Mouse (Mus musculus): Measurements from ENCODE around the gene Prss30. TPM values are rescaled to one million over a fixed set of nuclear protein-coding genes. Genes with fewer than 3 reads are reported as not detected.

Gene Prss30
- polyA plus RNA-seq, 1 experiment from 2014 or later, result not detected

DNA sequence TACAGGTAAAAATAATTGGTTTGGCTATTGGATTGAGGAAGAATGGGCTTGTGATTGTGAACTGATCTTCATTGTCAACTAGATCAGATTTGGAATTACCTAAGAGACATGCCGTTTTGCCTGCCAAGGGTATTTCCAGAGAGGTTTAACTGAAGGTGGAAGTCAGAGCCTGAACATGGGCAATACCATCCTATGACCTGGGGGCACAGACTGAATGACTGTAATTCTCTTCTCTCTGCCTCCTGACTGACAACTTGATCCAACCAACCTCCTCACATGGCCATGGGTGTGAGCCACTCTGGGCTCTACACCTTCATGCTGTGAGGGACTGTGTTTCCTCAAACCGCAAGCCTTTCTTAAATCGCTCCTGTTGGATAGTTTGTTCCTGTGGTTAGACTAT, 24.7 kb upstream of the Prss30 start:
- no peak overlapping the region for H3K4me3 ChIP-seq (replicated peaks)
- 0 out of 2 replicates have a peak, but pooled peaks cover 6% of the 10 kb centered on the region for H3K27me3 ChIP-seq
- WGBS, result 94% methylated on average over 3 of the region's 3 CpGs
- no peak for ATAC-seq (ENCODE audit: insufficient number of reproducible peaks, insufficient read depth, low FRiP score, low TSS enrichment, low read depth)
- H3K9me3 ChIP-seq, result no peaks in the 10 kb centered on the region
- no peaks in the 10 kb centered on the region for H3K36me3 ChIP-seq
- H3K4me1 ChIP-seq (replicated peaks), result peaks cover 7% of the 10 kb centered on the region; the same call in 1 of the 2 replicates
- H3K27ac ChIP-seq, result no peak overlapping the region
- no peak overlapping the region for H3K9ac ChIP-seq (replicated peaks)
- H3K4me2 ChIP-seq, result no peak overlapping the region

DNA sequence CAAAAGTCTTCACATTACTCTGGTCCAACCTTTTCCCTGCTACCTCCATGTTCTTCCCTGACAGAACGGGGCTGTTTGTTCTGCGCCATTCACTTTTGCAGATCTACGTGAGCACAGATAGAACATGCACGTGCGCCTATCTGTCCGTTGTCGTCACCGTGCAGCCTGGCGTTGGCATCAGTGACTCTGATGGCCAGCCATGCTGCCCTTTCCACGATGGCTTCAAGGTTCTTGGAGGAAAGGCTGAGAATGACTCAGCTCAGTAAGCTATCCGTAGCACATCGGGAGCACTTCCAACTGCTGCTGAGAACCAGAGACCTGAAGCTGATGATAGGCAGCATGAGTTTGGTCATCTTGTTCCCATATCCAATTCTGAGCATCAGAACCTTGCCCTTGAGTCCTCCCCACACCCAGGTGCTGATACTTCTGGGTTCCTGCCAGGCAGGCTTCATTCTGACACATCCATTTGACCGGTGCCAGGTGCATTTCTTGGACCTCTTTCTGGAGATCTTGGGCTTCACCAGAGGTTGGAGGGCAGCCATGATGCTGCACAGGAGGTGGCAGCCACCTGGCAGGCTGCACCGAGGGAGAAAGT, 23.8 kb upstream of the Prss30 start:
- H3K4me1 ChIP-seq (replicated peaks), result no peaks in the 10 kb centered on the region

DNA sequence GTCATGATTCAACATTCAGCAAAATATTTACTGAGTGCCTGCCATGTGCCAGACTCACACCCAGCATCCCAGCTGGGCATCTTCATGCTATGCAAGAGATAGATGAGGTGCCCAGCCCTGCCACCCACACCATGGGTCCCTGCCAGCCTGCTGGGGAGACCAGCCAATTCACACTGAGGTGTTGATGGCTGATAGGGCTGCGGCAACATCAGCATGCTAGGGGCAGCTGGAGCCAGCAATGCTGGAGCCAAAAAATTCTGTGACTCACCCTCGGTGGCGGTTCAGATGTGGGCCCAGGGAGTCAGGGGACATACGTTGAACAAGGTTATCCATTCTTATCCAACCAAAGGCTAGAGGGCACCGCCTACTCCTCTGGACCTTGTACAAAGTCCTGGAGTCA, 20.0 kb upstream of the Prss30 start:
- Histone ChIP-seq H3K4me2 (no peak overlapping the region), H3K4me1 (replicated peaks) (no peaks in the 10 kb centered on the region), H3K36me3 (no peaks in the 10 kb centered on the region), H3K4me3 (replicated peaks) (no peak overlapping the region), H3K9ac (replicated peaks) (no peak overlapping the region), H3K27ac (no peak overlapping the region), H3K9me3 (no peaks in the 10 kb centered on the region), H3K27me3 (peaks cover 12% of the 10 kb centered on the region)
- 32% methylated on average over 5 of the region's 5 CpGs for WGBS
- ATAC-seq (ENCODE audit: insufficient number of reproducible peaks, insufficient read depth, low FRiP score, low TSS enrichment, low read depth), result no peak

More for the DNA sequence above, 23.8 kb upstream of the Prss30 start:
- H3K27me3 ChIP-seq, result 0 out of 2 replicates have a peak, but pooled peaks cover 6% of the 10 kb centered on the region
- H3K36me3 ChIP-seq, result no peaks in the 10 kb centered on the region
- no peak for ATAC-seq (ENCODE audit: insufficient number of reproducible peaks, insufficient read depth, low FRiP score, low TSS enrichment, low read depth)
- H3K4me2 ChIP-seq, result no peak overlapping the region
- H3K9ac ChIP-seq (replicated peaks), result no peak overlapping the region
- WGBS, result 91% methylated on average over 14 of the region's 14 CpGs
- H3K4me3 ChIP-seq (replicated peaks), result no peak overlapping the region
- H3K27ac ChIP-seq, result no peak overlapping the region
- H3K9me3 ChIP-seq, result no peaks in the 10 kb centered on the region

DNA sequence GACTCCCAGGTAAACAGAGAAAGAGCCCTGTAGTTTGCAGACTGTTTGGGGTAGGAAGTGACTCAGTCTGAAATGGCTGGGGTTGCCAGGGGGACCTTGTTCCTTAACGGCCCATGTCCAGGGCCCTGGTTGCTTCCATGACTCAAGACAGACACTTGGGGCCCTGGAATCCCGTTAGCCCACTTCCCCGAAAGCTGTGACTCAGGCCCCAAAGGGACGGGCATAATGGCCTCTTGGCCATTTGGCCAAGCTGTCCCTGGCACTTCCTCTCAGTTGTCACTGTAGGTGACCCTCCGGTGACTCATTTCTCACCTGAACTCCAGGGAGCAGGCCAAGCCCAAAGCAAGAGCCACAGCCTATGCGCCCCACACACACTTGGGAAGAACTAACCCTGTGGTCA, 18.0 kb upstream of the Prss30 start:
- Histone ChIP-seq H3K9me3 (no peaks in the 10 kb centered on the region), H3K4me1 (replicated peaks) (0 out of 2 replicates have a peak, but pooled peaks cover 3% of the 10 kb centered on the region), H3K9ac (replicated peaks) (no peak overlapping the region), H3K27me3 (peaks cover 21% of the 10 kb centered on the region), H3K27ac (no peak overlapping the region), H3K4me3 (replicated peaks) (no peak overlapping the region), H3K36me3 (no peaks in the 10 kb centered on the region), H3K4me2 (no peak overlapping the region)
- 37% methylated on average over 6 of the region's 6 CpGs for WGBS
- no peak for ATAC-seq (ENCODE audit: insufficient number of reproducible peaks, insufficient read depth, low FRiP score, low TSS enrichment, low read depth)

- Histone ChIP-seq H3K4me2 (no peak within 1 kb of the TSS), H3K4me1 (replicated peaks) (peaks cover 8% of the 10 kb centered on the region; the same call in 1 of the 2 replicates), H3K9me3 (no peaks in the 10 kb centered on the region), H3K36me3 (no peaks in the 10 kb centered on the region), H3K9ac (replicated peaks) (peak within 1 kb of the TSS; percentile 34; the same call in 1 of the 2 replicates), H3K4me3 (replicated peaks) (no peak within 1 kb of the TSS), H3K27me3 (peaks cover 21% of the 10 kb centered on the region), H3K27ac (no peak within 1 kb of the TSS)
- 53% methylated on average over 2 of the region's 2 CpGs for WGBS
- ATAC-seq (ENCODE audit: insufficient number of reproducible peaks, insufficient read depth, low FRiP score, low TSS enrichment, low read depth), result no peak
Observed at GRCm38 (mm10) chr17:23997901-23998300, 17.5 kb upstream of the Prss30 start, which contains the start of gene Prss22. TSS of gene Prss22 (minus strand) at chr17:23998100.

- Histone ChIP-seq H3K4me2 (no peak overlapping the region), H3K36me3 (no peaks in the 10 kb centered on the region), H3K27me3 (peaks cover 21% of the 10 kb centered on the region), H3K9ac (replicated peaks) (no peak overlapping the region), H3K4me1 (replicated peaks) (peaks cover 8% of the 10 kb centered on the region; the same call in 1 of the 2 replicates), H3K9me3 (no peaks in the 10 kb centered on the region), H3K27ac (no peak overlapping the region), H3K4me3 (replicated peaks) (no peak overlapping the region)
- 28% methylated on average over 1 of the region's 1 CpGs for WGBS
- ATAC-seq (ENCODE audit: insufficient number of reproducible peaks, insufficient read depth, low FRiP score, low TSS enrichment, low read depth), result no peak
Observed at GRCm38 (mm10) chr17:23995421-23995820, 15.1 kb upstream of the Prss30 start.

DNA sequence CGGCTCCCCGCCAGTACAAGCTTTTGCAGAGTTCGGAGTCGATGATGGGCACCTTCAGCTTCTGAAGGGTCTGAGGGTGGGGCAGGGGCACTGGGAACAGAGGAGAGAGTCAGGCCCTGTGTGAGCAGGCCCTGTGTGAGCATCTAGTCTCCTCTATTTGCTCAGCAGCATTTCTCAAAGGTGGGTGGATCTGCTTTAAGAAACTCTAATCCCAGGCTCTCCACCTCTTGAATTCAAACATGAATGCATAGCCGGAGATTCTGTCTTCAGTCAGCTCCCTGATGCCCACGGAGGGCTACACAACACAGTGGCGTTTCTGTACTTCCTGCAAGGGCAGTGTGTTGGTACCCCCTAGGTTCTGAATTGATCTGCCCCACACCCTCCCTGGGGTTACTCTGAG, 14.3 kb upstream of the Prss30 start:
- no peak for ATAC-seq (ENCODE audit: insufficient number of reproducible peaks, insufficient read depth, low FRiP score, low TSS enrichment, low read depth)
- no peak overlapping the region for H3K4me3 ChIP-seq (replicated peaks)
- H3K4me1 ChIP-seq (replicated peaks), result peaks cover 8% of the 10 kb centered on the region; the same call in 1 of the 2 replicates
- H3K9me3 ChIP-seq, result no peaks in the 10 kb centered on the region
- H3K27me3 ChIP-seq, result peaks cover 21% of the 10 kb centered on the region
- H3K9ac ChIP-seq (replicated peaks), result no peak overlapping the region
- no peak overlapping the region for H3K27ac ChIP-seq
- no peak overlapping the region for H3K4me2 ChIP-seq
- WGBS, result 77% methylated on average over 7 of the region's 7 CpGs
- no peaks in the 10 kb centered on the region for H3K36me3 ChIP-seq

DNA sequence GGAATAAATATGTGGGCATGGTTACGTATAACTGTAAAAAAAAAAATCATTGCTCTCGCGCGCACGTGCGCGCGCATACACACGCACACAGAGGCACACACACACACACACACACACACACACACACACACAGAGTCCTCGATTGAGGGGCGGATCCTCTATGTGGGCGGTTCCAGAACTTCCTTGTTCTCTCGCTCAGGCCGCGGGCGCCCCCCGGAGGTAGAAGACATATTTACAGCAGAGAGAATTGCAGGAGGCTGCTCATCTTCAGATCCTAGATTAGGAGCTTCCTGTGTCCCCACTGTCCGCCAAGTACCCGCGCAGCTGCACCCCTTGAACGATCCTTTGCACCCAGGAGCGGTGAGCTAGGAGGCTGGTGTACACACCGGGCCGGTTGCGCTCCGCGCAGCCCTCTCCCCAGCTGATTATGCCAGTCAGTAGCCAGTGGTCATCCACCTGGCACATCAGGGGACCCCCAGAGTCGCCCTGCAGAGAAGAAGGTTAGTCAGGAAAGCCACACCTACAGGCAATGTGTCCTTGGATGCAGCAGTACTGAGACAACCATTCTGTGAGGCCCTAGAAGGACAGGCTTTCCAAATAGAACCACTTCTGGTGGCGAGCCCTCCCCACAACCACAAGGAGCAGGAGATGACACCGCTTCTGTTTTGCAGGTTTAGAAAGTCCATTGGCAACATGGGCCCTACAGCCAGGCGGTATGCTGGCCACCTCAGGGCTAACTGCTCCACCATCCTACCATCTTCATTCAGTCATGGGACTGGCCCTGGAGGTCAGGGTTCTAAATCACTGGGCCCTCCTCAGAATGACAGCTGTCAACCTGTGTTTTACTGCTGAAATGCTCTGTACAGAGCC, 13.4 kb upstream of the Prss30 start:
- H3K27me3 ChIP-seq, result peaks cover 21% of the 10 kb centered on the region
- no peaks in the 10 kb centered on the region for H3K36me3 ChIP-seq
- 0 out of 2 replicates have a peak, but pooled peaks have one; percentile 33 for ATAC-seq (ENCODE audit: insufficient number of reproducible peaks, insufficient read depth, low FRiP score, low TSS enrichment, low read depth)
- H3K4me1 ChIP-seq (replicated peaks), result peaks cover 8% of the 10 kb centered on the region; the same call in 1 of the 2 replicates
- no peaks in the 10 kb centered on the region for H3K9me3 ChIP-seq
- H3K9ac ChIP-seq (replicated peaks), result peak overlapping the region; percentile 52
- H3K4me3 ChIP-seq (replicated peaks), result peak overlapping the region; percentile 33
- H3K4me2 ChIP-seq, result peak overlapping the region; percentile 59
- H3K27ac ChIP-seq, result no peak overlapping the region
- WGBS, result 14% methylated on average over 31 of the region's 31 CpGs

DNA sequence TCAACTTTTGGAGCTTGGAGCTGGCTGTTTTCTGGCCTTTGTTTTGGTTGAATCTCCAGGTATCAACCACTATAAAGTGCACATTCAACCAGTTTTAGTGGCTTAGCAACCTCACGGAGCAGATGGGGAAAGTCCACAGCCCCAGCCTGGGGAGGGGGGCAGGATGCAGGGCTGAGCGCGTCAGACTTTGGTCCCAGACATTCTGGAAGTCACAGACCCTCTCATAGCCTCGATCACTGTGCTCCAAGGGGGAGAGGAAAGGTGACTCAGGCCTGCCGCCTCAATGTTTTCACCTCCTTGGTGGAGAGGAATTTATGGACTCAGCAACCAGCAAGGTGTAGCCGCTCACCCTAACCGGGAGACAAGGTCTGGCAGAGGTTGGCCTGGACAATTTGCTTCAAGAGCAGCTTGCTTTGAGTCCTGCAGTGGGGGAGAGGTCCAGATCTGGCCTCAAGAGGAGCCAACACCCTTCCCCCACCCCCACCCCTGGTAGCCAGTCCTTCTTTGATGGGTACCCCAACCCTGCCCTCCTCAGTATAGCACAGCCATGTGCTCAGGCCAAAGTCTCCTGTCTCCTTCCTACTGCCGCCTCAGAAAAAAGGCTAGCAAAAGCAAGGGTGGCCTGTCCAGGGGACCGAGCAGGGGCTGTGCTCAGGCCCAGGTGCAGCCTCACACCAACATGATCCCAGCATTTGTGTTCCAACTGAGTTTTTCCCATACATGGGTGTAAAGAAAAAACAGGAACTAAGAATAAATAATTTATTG, 12.6 kb upstream of the Prss30 start:
- H3K27ac ChIP-seq, result no peak overlapping the region
- H3K9ac ChIP-seq (replicated peaks), result no peak overlapping the region
- peaks cover 8% of the 10 kb centered on the region; the same call in 1 of the 2 replicates for H3K4me1 ChIP-seq (replicated peaks)
- peak overlapping the region; percentile 59 for H3K4me2 ChIP-seq
- H3K36me3 ChIP-seq, result no peaks in the 10 kb centered on the region
- H3K4me3 ChIP-seq (replicated peaks), result peak overlapping the region; percentile 33; the same call in 1 of the 2 replicates
- 62% methylated on average over 9 of the region's 9 CpGs for WGBS
- peaks cover 18% of the 10 kb centered on the region for H3K27me3 ChIP-seq
- 0 out of 2 replicates have a peak, but pooled peaks have one; percentile 57 for ATAC-seq (ENCODE audit: insufficient number of reproducible peaks, insufficient read depth, low FRiP score, low TSS enrichment, low read depth)
- H3K9me3 ChIP-seq, result no peaks in the 10 kb centered on the region

- Histone ChIP-seq H3K27ac (no peak overlapping the region), H3K36me3 (no peaks in the 10 kb centered on the region), H3K9ac (replicated peaks) (no peak overlapping the region), H3K4me2 (no peak overlapping the region), H3K9me3 (no peaks in the 10 kb centered on the region), H3K4me3 (replicated peaks) (no peak overlapping the region), H3K4me1 (replicated peaks) (peaks cover 8% of the 10 kb centered on the region; the same call in 1 of the 2 replicates), H3K27me3 (peaks cover 5% of the 10 kb centered on the region; the same call in 1 of the 2 replicates)
- ATAC-seq (ENCODE audit: insufficient number of reproducible peaks, insufficient read depth, low FRiP score, low TSS enrichment, low read depth), result no peak
- 41% methylated on average over 2 of the region's 2 CpGs for WGBS
Observed at GRCm38 (mm10) chr17:23989802-23990201, 9.4 kb upstream of the Prss30 start.

GRCm38 (mm10) chr17:23984989-23985388, 4.6 kb upstream of the Prss30 start:
- H3K9me3 ChIP-seq, result no peaks in the 10 kb centered on the region
- no peak overlapping the region for H3K27ac ChIP-seq
- ATAC-seq (ENCODE audit: insufficient number of reproducible peaks, insufficient read depth, low FRiP score, low TSS enrichment, low read depth), result no peak
- no peak overlapping the region for H3K4me2 ChIP-seq
- H3K9ac ChIP-seq (replicated peaks), result no peak overlapping the region
- H3K27me3 ChIP-seq, result no peaks in the 10 kb centered on the region
- 89% methylated on average over 1 of the region's 1 CpGs for WGBS
- no peaks in the 10 kb centered on the region for H3K4me1 ChIP-seq (replicated peaks)
- no peak overlapping the region for H3K4me3 ChIP-seq (replicated peaks)
- no peaks in the 10 kb centered on the region for H3K36me3 ChIP-seq

Measured in limb, embryonic 12.5 days (tissue).